Mouse (Mus musculus) liver, embryonic 15.5 days (tissue): Measurements from ENCODE around the gene Ccdc87. TPM values are rescaled to one million over a fixed set of nuclear protein-coding genes. Genes with fewer than 3 reads are reported as not detected.
A peak's percentile ranks its signal among the peaks of the same experiment; 100 is the strongest.
"Not testable (repeated sequence)": the region's sequence is repeated elsewhere in the genome, so short reads cannot be mapped to it uniquely, and the experiment has no call there.

ENCODE experiments used
- ATAC-seq: fragments of 200-750 bp; cut with Nextera tagmentation; 2 replicates; pipeline ENCODE4 v1.8.0; 2017; ENCODE audit warnings: moderate number of reproducible peaks, mild to moderate bottlenecking, moderate library complexity; ENCODE audit not compliant: insufficient read depth
- H3K27ac ChIP-seq: fragments of 300-500 bp; sonication (generic); replicated peaks from 2 replicates; pipeline ENCODE4 v1.5.1; 2015; ENCODE audit warnings: mild to moderate bottlenecking, inconsistent platforms
- H3K27me3 ChIP-seq: fragments of 300-500 bp; sonication (generic); 2 replicates; pipeline ENCODE4 v1.6.1; 2015; ENCODE audit warnings: mild to moderate bottlenecking, inconsistent platforms
- H3K36me3 ChIP-seq: fragments of 300-500 bp; sonication (generic); replicated peaks from 2 replicates; pipeline ENCODE4 v1.6.1; 2015; ENCODE audit warnings: moderate library complexity, mild to moderate bottlenecking, inconsistent platforms
- H3K4me1 ChIP-seq: fragments of 300-500 bp; sonication (generic); replicated peaks from 2 replicates; pipeline ENCODE4 v1.6.1; 2015; ENCODE audit warnings: inconsistent platforms
- H3K4me2 ChIP-seq: fragments of 300-500 bp; sonication (generic); 2 replicates; pipeline ENCODE4 v1.6.1; 2015; ENCODE audit warnings: moderate library complexity, mild to moderate bottlenecking, inconsistent platforms
- H3K4me3 ChIP-seq: fragments of 300-500 bp; sonication (generic); replicated peaks from 2 replicates; pipeline ENCODE4 v1.5.1; 2015; ENCODE audit warnings: mild to moderate bottlenecking, inconsistent platforms
- H3K9ac ChIP-seq: fragments of 300-500 bp; sonication (generic); 2 replicates; pipeline ENCODE4 v1.6.1; 2015; ENCODE audit warnings: moderate library complexity, mild to moderate bottlenecking, inconsistent platforms
- H3K9me3 ChIP-seq: fragments of 300-500 bp; sonication (generic); replicated peaks from 2 replicates; pipeline ENCODE4 v1.6.1; 2016; ENCODE audit warnings: inconsistent platforms
- WGBS: fragments of 180-500 bp; shearing (Covaris S2); methylation state at CpG from one replicate; pipeline ENCODE4 v1.1.7; 2015; ENCODE audit warnings: mixed read lengths; ENCODE audit not compliant: insufficient replicate concordance; 5-methylcytosine and 5-hydroxymethylcytosine counted together
- polyA plus RNA-seq: library from polyadenylated mRNA; unstranded; fragments of >200 nt; fragmentation: Nextera tagmentation; extraction: Ambion mirVana; gene quantifications from 2 replicates; pipeline ENCODE4 v1.2.1, GENCODE M21; 2015

Ccdc87 gene
- polyA plus RNA-seq, 1 experiment from 2014 or later, result not detected

- ATAC-seq, result no peak
- peaks cover 29% of the 10 kb centered on the region for H3K4me1 ChIP-seq
- 5% methylated on average over 17 of the region's 17 CpGs for WGBS
- H3K9me3 ChIP-seq, result no peaks in the 10 kb centered on the region
- no peaks in the 10 kb centered on the region for H3K36me3 ChIP-seq
- H3K27me3 ChIP-seq, result peaks cover 80% of the 10 kb centered on the region
- no peak overlapping the region for H3K27ac ChIP-seq
- no peak overlapping the region for H3K9ac ChIP-seq
- H3K4me3 ChIP-seq, result no peak overlapping the region
- H3K4me2 ChIP-seq, result peak overlapping the region; percentile 39
These were observed 26.0 kb downstream of the Ccdc87 start for GRCm38 (mm10) chr19:4865147-4865546.

- peaks cover 58% of the 10 kb centered on the region for H3K27me3 ChIP-seq
- ATAC-seq, result not testable (repeated sequence)
These were observed 35.4 kb downstream of the Ccdc87 start for GRCm38 (mm10) chr19:4874613-4875012.

DNA sequence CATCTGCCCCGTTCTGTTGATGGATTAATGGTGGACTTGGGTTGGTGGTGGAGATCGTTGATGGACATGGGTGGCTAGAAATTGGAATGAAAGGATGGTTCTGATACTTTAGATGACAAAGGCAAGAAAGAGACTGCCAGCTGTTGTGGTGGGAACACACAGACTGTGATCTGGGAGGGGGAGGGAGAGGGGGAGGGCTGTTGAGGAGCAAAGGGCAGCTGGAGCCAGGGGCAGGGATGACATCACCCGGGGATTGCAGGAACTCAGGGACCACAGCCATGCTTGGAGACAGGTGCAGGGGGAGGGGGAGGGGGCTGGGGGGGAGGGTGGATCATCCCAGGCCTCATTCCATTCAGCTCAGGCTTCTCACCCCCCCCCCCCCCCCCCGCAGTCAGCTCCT is 37.1 kb downstream of the Ccdc87 start:
- Histone ChIP-seq H3K9ac (no peak overlapping the region), H3K27ac (no peak overlapping the region), H3K27me3 (peaks cover 49% of the 10 kb centered on the region), H3K4me2 (no peak overlapping the region), H3K9me3 (no peaks in the 10 kb centered on the region), H3K4me1 (peaks cover 41% of the 10 kb centered on the region), H3K36me3 (peaks cover 12% of the 10 kb centered on the region), H3K4me3 (no peak overlapping the region)
- ATAC-seq, result no peak
- WGBS, result 53% methylated on average over 4 of the region's 4 CpGs

More at GRCm38 (mm10) chr19:4874613-4875012, 35.4 kb downstream of the Ccdc87 start:
- not testable (repeated sequence) for H3K27ac ChIP-seq, H3K4me2 ChIP-seq, H3K4me3 ChIP-seq, H3K9me3 ChIP-seq, H3K9ac ChIP-seq, H3K36me3 ChIP-seq
- H3K4me1 ChIP-seq, result peaks cover 33% of the 10 kb centered on the region
- WGBS, result 76% methylated on average over 1 of the region's 1 CpGs

- no peak overlapping the region for H3K9ac ChIP-seq
- no peak overlapping the region for H3K27ac ChIP-seq
- H3K4me3 ChIP-seq, result no peak overlapping the region
- H3K27me3 ChIP-seq, result peaks cover 49% of the 10 kb centered on the region
- H3K9me3 ChIP-seq, result no peaks in the 10 kb centered on the region
- no peak for ATAC-seq
- H3K4me2 ChIP-seq, result no peak overlapping the region
- 65% methylated on average over 3 of the region's 3 CpGs for WGBS
- H3K36me3 ChIP-seq, result peaks cover 17% of the 10 kb centered on the region
- H3K4me1 ChIP-seq, result peaks cover 46% of the 10 kb centered on the region
These were observed 37.6 kb downstream of the Ccdc87 start for GRCm38 (mm10) chr19:4876755-4877154.

DNA sequence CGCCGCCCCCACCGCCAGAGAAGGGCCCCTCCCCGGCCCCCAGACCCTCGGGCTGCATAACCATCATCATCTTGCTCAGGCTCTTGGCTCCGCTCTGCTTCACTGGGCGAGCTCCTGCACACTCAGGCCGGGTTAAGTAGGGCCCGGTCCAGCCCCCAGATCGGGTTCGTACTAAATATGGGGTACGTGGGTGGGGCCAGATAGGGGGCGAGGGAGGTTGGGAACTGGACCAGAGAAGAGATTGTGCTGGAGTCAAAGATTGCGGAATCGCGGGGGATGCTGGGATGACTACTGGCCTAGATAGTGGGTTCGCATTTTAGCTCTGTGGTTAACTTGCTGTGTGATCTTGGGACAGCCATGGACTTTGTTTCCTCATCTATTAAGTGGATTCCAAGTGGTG is 38.6 kb downstream of the Ccdc87 start, which contains the start of gene Actn3:
Gene Actn3, minus strand, starts transcription at position 125 of the 400 bp plus-strand sequence.
- WGBS, result 8% methylated on average over 17 of the region's 17 CpGs
- Histone ChIP-seq H3K27me3 (peaks cover 39% of the 10 kb centered on the region), H3K4me1 (peaks cover 56% of the 10 kb centered on the region), H3K4me3 (peak within 1 kb of the TSS; percentile 87), H3K27ac (peak within 1 kb of the TSS; percentile 88), H3K36me3 (peaks cover 27% of the 10 kb centered on the region), H3K9me3 (no peaks in the 10 kb centered on the region), H3K9ac (peak within 1 kb of the TSS; percentile 92), H3K4me2 (peak within 1 kb of the TSS; percentile 95)
- no peak for ATAC-seq

- peak within 1 kb of the TSS; percentile 95 for H3K4me2 ChIP-seq
- peak within 1 kb of the TSS; percentile 92 for H3K9ac ChIP-seq
- H3K27ac ChIP-seq, result peak within 1 kb of the TSS; percentile 88
- ATAC-seq, result peak; percentile 99
- peaks cover 64% of the 10 kb centered on the region for H3K4me1 ChIP-seq
- H3K4me3 ChIP-seq, result peak within 1 kb of the TSS; percentile 87
- H3K9me3 ChIP-seq, result no peaks in the 10 kb centered on the region
- WGBS, result under 1% methylated on average over 52 of the region's 52 CpGs
- peaks cover 33% of the 10 kb centered on the region for H3K27me3 ChIP-seq
- H3K36me3 ChIP-seq, result peaks cover 32% of the 10 kb centered on the region
These were observed 39.5 kb downstream of the Ccdc87 start, which contains the start of gene Zdhhc24 for GRCm38 (mm10) chr19:4878405-4879323. Gene Zdhhc24 (plus strand): TSS chr19:4878668.

- ATAC-seq, result no peak
- H3K4me1 ChIP-seq, result peaks cover 70% of the 10 kb centered on the region
- peak overlapping the region; percentile 87 for H3K4me3 ChIP-seq
- peak overlapping the region; percentile 92 for H3K9ac ChIP-seq
- no peaks in the 10 kb centered on the region for H3K9me3 ChIP-seq
- peak overlapping the region; percentile 88 for H3K27ac ChIP-seq
- H3K4me2 ChIP-seq, result peak overlapping the region; percentile 95
- 46% methylated on average over 10 of the region's 10 CpGs for WGBS
- H3K36me3 ChIP-seq, result peaks cover 38% of the 10 kb centered on the region
- H3K27me3 ChIP-seq, result peaks cover 29% of the 10 kb centered on the region
These were observed 40.1 kb downstream of the Ccdc87 start for GRCm38 (mm10) chr19:4879324-4879703.

- Histone ChIP-seq H3K9ac (peak overlapping the region; percentile 35; the same call in 1 of the 2 replicates), H3K27ac (peak overlapping the region; percentile 70), H3K36me3 (peaks cover 42% of the 10 kb centered on the region), H3K4me2 (peak overlapping the region; percentile 23), H3K27me3 (no peaks in the 10 kb centered on the region), H3K4me3 (no peak overlapping the region), H3K9me3 (no peaks in the 10 kb centered on the region), H3K4me1 (peaks cover 57% of the 10 kb centered on the region)
- 38% methylated on average over 4 of the region's 4 CpGs for WGBS
- ATAC-seq, result peak; percentile 89
These were observed 44.8 kb downstream of the Ccdc87 start for GRCm38 (mm10) chr19:4883961-4884360.

DNA sequence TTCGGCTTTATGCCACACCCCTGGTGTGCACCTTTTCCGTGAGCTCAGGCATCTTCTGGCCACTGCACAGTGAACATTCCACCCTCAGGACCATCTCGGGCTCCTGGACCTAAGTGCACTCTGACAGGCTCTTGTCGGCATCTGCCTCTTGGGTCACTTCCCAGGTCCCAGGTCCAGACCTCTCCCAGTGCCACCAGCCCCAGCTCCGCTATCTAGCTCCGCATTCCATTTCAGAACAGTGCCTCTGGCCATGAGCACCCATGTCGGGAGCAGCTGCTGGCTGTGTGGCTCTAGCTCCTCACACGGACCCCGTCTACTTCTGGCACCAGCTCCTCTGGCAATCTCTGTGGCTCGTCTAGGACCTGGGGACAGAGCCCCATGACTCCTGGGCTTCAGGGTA is 50.6 kb downstream of the Ccdc87 start:
- no peaks in the 10 kb centered on the region for H3K27me3 ChIP-seq
- peaks cover 28% of the 10 kb centered on the region for H3K4me1 ChIP-seq
- H3K4me2 ChIP-seq, result no peak overlapping the region
- H3K27ac ChIP-seq, result no peak overlapping the region
- no peak overlapping the region for H3K9ac ChIP-seq
- 76% methylated on average over 10 of the region's 10 CpGs for WGBS
- ATAC-seq, result no peak
- H3K4me3 ChIP-seq, result no peak overlapping the region
- H3K36me3 ChIP-seq, result no peaks in the 10 kb centered on the region
- H3K9me3 ChIP-seq, result no peaks in the 10 kb centered on the region

GRCm38 (mm10) chr19:4891798-4892197 is 52.6 kb downstream of the Ccdc87 start:
- H3K4me1 ChIP-seq, result peaks cover 26% of the 10 kb centered on the region
- H3K9me3 ChIP-seq, result no peaks in the 10 kb centered on the region
- ATAC-seq, result peak; percentile 93
- peak overlapping the region; percentile 83 for H3K27ac ChIP-seq
- H3K27me3 ChIP-seq, result no peaks in the 10 kb centered on the region
- H3K4me3 ChIP-seq, result no peak overlapping the region
- no peak overlapping the region for H3K9ac ChIP-seq
- H3K4me2 ChIP-seq, result peak overlapping the region; percentile 48
- 8% methylated on average over 3 of the region's 3 CpGs for WGBS
- no peaks in the 10 kb centered on the region for H3K36me3 ChIP-seq
